Mouse (Mus musculus) hindbrain, embryonic 14.5 days (tissue): ENCODE measurements around the gene Prpf40a. TPM values are rescaled to one million over a fixed set of nuclear protein-coding genes. Genes with fewer than 3 reads are reported as not detected.

Experiments
- ATAC-seq: fragments of 200-750 bp; cut with Nextera tagmentation; 2 replicates; pipeline ENCODE4 v1.8.0; 2017; ENCODE audit warnings: moderate number of reproducible peaks, mild to moderate bottlenecking, moderate TSS enrichment, moderate library complexity; ENCODE audit not compliant: low FRiP score
- DNase-seq: peaks from one replicate; pipeline ENCODE4 v3.0.0-alpha.2; 2015; ENCODE audit warnings: low spot score
- H3K27ac ChIP-seq: fragments of 300-500 bp; sonication (generic); 2 replicates; pipeline ENCODE4 v1.5.1; 2014; ENCODE audit warnings: mild to moderate bottlenecking, moderate library complexity
- H3K27me3 ChIP-seq: fragments of 300-500 bp; sonication (generic); 2 replicates; pipeline ENCODE4 v1.6.1; 2014; ENCODE audit warnings: mild to moderate bottlenecking, low read length, mixed read lengths; ENCODE audit not compliant: control insufficient read depth, insufficient read depth
- H3K36me3 ChIP-seq: fragments of 300-500 bp; sonication (generic); replicated peaks from 2 replicates; pipeline ENCODE4 v1.6.1; 2014; ENCODE audit not compliant: control insufficient read depth, insufficient read depth
- H3K4me1 ChIP-seq: fragments of 300-500 bp; sonication (generic); replicated peaks from 2 replicates; pipeline ENCODE4 v1.6.1; 2014; ENCODE audit warnings: antibody characterized with exemption, low read length, mixed read lengths; ENCODE audit not compliant: control insufficient read depth, insufficient read depth
- H3K4me2 ChIP-seq: fragments of 300-500 bp; sonication (generic); replicated peaks from 2 replicates; pipeline ENCODE4 v1.6.1; 2014; ENCODE audit warnings: mild to moderate bottlenecking, moderate library complexity
- H3K4me3 ChIP-seq: fragments of 300-500 bp; sonication (generic); replicated peaks from 2 replicates; pipeline ENCODE4 v1.5.1; 2014; ENCODE audit warnings: mild to moderate bottlenecking, low read length
- H3K9ac ChIP-seq: fragments of 300-500 bp; sonication (generic); 2 replicates; pipeline ENCODE4 v1.6.1; 2014
- H3K9me3 ChIP-seq: fragments of 300-500 bp; sonication (generic); 2 replicates; pipeline ENCODE4 v1.6.1; 2016; ENCODE audit warnings: low read length; ENCODE audit not compliant: control insufficient read depth
- WGBS: fragments of 180-500 bp; shearing (Covaris S2); extraction: QIAGEN DNeasy Blood & Tissue Kit; methylation state at CpG from one replicate; pipeline ENCODE4 v1.1.7; 2014; 5-methylcytosine and 5-hydroxymethylcytosine counted together
- polyA plus RNA-seq: library from polyadenylated mRNA; unstranded; fragments of >200 nt; fragmentation: Nextera tagmentation; extraction: Ambion mirVana; gene quantifications from 2 replicates; pipeline ENCODE4 v1.2.1, GENCODE M21; 2014

The Prpf40a gene
- polyA plus RNA-seq, 1 experiment from 2014 or later: 124 TPM

DNA sequence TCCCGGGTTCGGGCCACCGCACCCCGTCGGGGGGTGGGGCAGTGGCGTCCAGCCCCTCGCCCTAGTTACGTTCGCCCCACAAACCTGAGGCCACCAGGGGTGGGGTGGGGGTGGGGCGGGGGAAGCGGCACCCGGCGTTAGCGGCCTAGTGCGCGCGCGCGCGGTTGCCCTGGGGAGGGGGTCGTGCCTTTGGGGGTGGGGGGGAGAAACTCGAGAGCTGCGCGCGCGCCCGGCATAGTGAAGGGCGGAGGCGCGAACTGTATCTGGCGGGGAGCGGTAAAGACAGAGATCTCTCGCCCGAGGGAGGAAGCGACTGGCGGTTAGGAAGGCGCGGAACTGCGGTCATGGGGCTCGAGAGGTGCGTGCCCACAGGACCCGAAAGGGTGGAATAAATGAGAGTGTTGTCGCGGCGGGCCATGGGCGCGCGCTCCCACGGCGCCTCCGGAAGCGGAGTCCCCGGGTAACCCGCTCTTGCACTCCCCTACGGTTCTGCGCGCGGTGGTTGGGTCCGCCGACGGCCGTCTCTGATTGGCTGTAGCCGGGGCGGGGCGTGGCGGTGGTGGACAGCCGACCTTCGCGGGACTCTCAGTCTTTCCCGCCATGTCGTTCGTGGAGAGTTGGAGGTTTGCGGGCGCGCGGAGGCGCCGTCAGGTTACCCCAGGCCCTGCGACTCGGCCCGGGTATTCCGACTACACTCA, 588 bp upstream of the Prpf40a start, which contains the start of gene Arl6ip6:
Gene Arl6ip6 (plus strand): TSS at position 204 of the 698 bp plus-strand sequence.
- Histone ChIP-seq H3K27me3 (no peaks in the 10 kb centered on the region), H3K36me3 (peaks cover 45% of the 10 kb centered on the region), H3K9me3 (no peaks in the 10 kb centered on the region), H3K9ac (peak within 1 kb of the TSS; percentile 77), H3K4me3 (peak within 1 kb of the TSS; percentile 99), H3K4me2 (peak within 1 kb of the TSS; percentile 82), H3K4me1 (peaks cover 21% of the 10 kb centered on the region), H3K27ac (peak within 1 kb of the TSS; percentile 97)
- under 1% methylated on average over 70 of the region's 82 CpGs for WGBS
- DNase-seq (peak; percentile 94), ATAC-seq (peak; percentile 91)

- peak overlapping the region; percentile 72 for H3K4me2 ChIP-seq
- peaks cover 21% of the 10 kb centered on the region for H3K4me1 ChIP-seq
- no peaks in the 10 kb centered on the region for H3K27me3 ChIP-seq
- H3K27ac ChIP-seq: no peak overlapping the region
- DNase-seq (no peak), ATAC-seq (no peak)
- H3K9ac ChIP-seq: no peak overlapping the region
- no peaks in the 10 kb centered on the region for H3K9me3 ChIP-seq
- 71% methylated on average over 3 of the region's 3 CpGs for WGBS
- peaks cover 36% of the 10 kb centered on the region for H3K36me3 ChIP-seq
- peak overlapping the region; percentile 99 for H3K4me3 ChIP-seq
Measured at GRCm38 (mm10) chr2:53189811-53190210, 1.3 kb downstream of the Prpf40a start.

DNA sequence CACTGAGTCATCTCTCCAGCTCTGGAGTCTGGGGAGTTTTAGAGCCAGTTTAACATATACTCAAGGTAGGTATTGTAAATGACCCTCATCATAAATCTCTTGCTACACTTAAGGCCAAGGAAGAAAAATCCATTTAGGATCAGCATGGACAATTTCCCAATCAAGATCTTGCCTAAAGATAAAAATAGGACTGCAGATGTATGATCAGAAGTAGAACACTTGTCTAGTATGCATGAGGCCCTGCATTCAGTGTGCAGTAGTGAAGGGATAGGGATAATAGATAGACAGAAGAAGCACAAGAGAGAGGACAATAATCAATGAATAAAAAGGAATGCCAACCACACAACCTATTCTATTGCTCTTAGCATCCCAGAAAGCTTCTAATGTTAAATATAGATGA, 11.2 kb downstream of the Prpf40a start:
- H3K9me3 ChIP-seq: no peaks in the 10 kb centered on the region
- no peaks in the 10 kb centered on the region for H3K4me1 ChIP-seq
- DNase-seq: no peak
- no peaks in the 10 kb centered on the region for H3K27me3 ChIP-seq
- no peak overlapping the region for H3K4me3 ChIP-seq
- no peak for ATAC-seq
- H3K27ac ChIP-seq: no peak overlapping the region
- peaks cover 16% of the 10 kb centered on the region for H3K36me3 ChIP-seq
- H3K9ac ChIP-seq: no peak overlapping the region
- no peak overlapping the region for H3K4me2 ChIP-seq

DNA sequence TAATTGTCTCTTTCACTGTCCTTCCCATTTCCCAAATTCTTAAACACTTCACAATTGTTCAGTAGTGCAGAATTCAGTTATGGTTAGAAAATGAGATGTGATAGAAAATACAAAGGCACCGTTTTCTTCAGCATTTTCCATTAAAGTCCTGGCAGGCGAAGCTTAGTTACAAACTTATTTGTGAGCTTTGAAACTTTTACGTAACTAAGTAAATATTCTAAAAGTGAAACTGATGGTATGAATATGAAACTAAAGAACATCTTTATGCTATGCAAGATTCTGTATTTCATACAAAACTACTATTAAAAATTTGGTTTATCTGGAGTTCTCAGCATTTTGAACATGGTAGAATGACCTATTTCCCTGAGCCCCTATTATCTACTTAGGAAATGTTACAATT, 12.1 kb downstream of the Prpf40a start:
- Histone ChIP-seq H3K9ac (no peak overlapping the region), H3K4me1 (no peaks in the 10 kb centered on the region), H3K4me2 (no peak overlapping the region), H3K4me3 (no peak overlapping the region), H3K9me3 (no peaks in the 10 kb centered on the region), H3K36me3 (peaks cover 25% of the 10 kb centered on the region), H3K27ac (no peak overlapping the region), H3K27me3 (no peaks in the 10 kb centered on the region)
- DNase-seq: no peak
- ATAC-seq: no peak
- 90% methylated on average over 3 of the region's 3 CpGs for WGBS

- peaks cover 34% of the 10 kb centered on the region for H3K36me3 ChIP-seq
- no peak overlapping the region for H3K4me2 ChIP-seq
- H3K9me3 ChIP-seq: no peaks in the 10 kb centered on the region
- no peak overlapping the region for H3K27ac ChIP-seq
- no peaks in the 10 kb centered on the region for H3K27me3 ChIP-seq
- ATAC-seq (no peak), DNase-seq (no peak)
- H3K4me3 ChIP-seq: no peak overlapping the region
- no peak overlapping the region for H3K9ac ChIP-seq
- H3K4me1 ChIP-seq: no peaks in the 10 kb centered on the region
Measured at GRCm38 (mm10) chr2:53173966-53174365, 17.1 kb downstream of the Prpf40a start.

DNA sequence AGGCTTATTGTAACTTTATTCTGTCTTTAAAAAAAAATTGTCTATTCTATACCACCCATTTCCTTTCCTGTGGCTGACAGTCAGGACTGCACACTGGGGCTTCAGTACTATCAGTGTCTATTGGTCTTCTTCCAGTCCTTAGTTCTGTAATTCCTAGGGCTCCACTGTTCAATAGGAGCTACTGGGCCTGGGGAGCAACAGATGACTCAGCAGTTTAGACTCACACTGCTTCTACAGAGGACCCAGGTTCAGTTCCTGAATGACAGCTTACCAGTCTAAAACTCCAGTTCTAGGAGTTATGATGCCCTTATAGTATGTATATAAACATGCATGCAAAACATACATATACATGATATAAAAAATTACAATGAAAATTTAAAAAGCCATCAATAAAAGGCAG, 44.2 kb downstream of the Prpf40a start:
- Histone ChIP-seq H3K36me3 (peaks cover 69% of the 10 kb centered on the region), H3K27me3 (no peaks in the 10 kb centered on the region), H3K4me2 (no peak overlapping the region), H3K9me3 (no peaks in the 10 kb centered on the region), H3K4me1 (no peaks in the 10 kb centered on the region), H3K4me3 (no peak overlapping the region), H3K27ac (no peak overlapping the region), H3K9ac (no peak overlapping the region)
- DNase-seq (no peak), ATAC-seq (no peak)

- Histone ChIP-seq H3K4me1 (no peaks in the 10 kb centered on the region), H3K9me3 (no peaks in the 10 kb centered on the region), H3K9ac (no peak overlapping the region), H3K27ac (no peak overlapping the region), H3K4me3 (no peak overlapping the region), H3K27me3 (no peaks in the 10 kb centered on the region), H3K4me2 (no peak overlapping the region), H3K36me3 (peaks cover 81% of the 10 kb centered on the region)
- no peak for ATAC-seq
- WGBS: 92% methylated on average over 9 of the region's 9 CpGs
- DNase-seq: no peak
Measured at GRCm38 (mm10) chr2:53131567-53131966, 59.5 kb downstream of the Prpf40a start.

DNA sequence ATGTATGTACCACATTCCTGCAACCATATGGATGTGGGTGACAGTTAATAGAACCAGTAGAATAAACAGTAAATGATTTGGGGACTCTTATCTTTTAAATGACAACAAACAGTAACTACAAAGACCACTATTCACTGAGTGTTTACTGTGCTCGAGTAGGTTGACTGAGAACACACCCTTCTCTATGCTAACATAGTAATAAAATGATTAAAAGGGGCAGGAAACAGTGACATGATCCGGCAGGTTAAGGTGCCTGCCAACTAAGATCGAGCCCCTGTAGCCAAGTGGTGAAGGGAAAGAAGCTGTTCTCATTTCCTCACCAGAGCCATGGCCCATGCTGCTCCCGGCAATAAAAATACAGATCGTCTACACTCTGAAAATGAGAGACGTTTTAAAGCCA, 62.0 kb downstream of the Prpf40a start:
- 89% methylated on average over 6 of the region's 6 CpGs for WGBS
- DNase-seq (no peak), ATAC-seq (no peak)
- Histone ChIP-seq H3K27me3 (no peaks in the 10 kb centered on the region), H3K4me2 (no peak overlapping the region), H3K36me3 (peaks cover 78% of the 10 kb centered on the region), H3K4me3 (no peak overlapping the region), H3K4me1 (no peaks in the 10 kb centered on the region), H3K9ac (no peak overlapping the region), H3K27ac (no peak overlapping the region), H3K9me3 (no peaks in the 10 kb centered on the region)

DNA sequence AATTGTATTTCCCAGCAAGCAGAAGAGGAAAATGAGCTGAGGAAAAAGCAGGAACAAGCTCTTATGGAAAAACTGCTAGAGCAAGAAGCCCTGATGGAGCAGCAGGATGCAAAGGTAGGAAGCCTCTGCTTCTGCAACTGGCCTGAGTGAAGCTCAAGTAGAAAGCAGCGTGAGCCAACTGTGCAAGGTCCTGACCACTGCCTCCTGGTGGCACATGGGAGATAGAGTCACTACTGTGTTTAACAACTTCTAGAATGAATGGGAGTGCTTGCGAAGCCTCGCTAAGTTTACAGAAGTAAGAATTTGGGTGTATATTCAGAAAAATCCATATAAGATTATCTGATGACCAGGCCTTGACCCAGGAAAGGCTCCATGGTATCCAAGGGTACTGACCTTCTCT, 65.1 kb downstream of the Prpf40a start:
- ATAC-seq: no peak
- H3K27me3 ChIP-seq: no peaks in the 10 kb centered on the region
- 89% methylated on average over 3 of the region's 3 CpGs for WGBS
- H3K4me3 ChIP-seq: no peak overlapping the region
- no peak for DNase-seq
- no peak overlapping the region for H3K4me2 ChIP-seq
- H3K9me3 ChIP-seq: no peaks in the 10 kb centered on the region
- H3K9ac ChIP-seq: no peak overlapping the region
- H3K36me3 ChIP-seq: peaks cover 81% of the 10 kb centered on the region
- no peaks in the 10 kb centered on the region for H3K4me1 ChIP-seq
- H3K27ac ChIP-seq: no peak overlapping the region

DNA sequence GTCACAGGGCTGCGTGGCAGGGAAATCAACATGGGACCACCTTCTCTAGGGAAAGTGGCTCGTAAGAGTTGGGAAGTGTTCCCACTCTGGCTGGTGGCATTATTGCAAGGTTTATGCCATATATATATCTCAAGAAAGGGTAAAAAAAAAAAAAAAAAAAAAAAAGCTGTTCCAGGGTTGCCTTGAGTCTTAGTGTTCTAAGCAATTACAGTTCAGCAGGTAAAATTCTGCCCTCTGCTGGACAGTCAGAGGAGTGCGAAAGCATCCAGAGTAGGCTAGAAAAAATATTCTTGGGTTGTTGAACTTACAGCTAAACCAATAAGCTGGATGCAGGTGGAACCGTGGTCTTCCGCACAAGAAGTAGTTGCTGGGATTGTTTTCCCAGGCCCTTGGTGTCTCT, 69.3 kb downstream of the Prpf40a start:
- H3K4me1 ChIP-seq: no peaks in the 10 kb centered on the region
- 80% methylated on average over 5 of the region's 5 CpGs for WGBS
- H3K27me3 ChIP-seq: no peaks in the 10 kb centered on the region
- no peaks in the 10 kb centered on the region for H3K9me3 ChIP-seq
- ATAC-seq (0 out of 2 replicates have a peak, but pooled peaks have one; percentile 38), DNase-seq (peak; percentile 78)
- no peak overlapping the region for H3K4me2 ChIP-seq
- no peak overlapping the region for H3K27ac ChIP-seq
- no peak overlapping the region for H3K4me3 ChIP-seq
- H3K9ac ChIP-seq: no peak overlapping the region
- peaks cover 76% of the 10 kb centered on the region for H3K36me3 ChIP-seq
